Mouse (Mus musculus) embryonic facial prominence, embryonic 11.5 days (tissue): ENCODE measurements at regions not wholly inside any gene's neighbourhood (a gene's known extent, or its start where the extent isn't known, plus 50 kb on each side); places are given as distances from the start of the nearest gene placed in this dataset.

Source experiments
- ATAC-seq: fragments of 200-750 bp; cut with Nextera tagmentation; replicated peaks from 2 replicates; pipeline ENCODE4 v1.8.0; 2017; ENCODE audit warnings: low read depth; ENCODE audit not compliant: insufficient number of reproducible peaks, low FRiP score, low TSS enrichment
- DNase-seq: peaks from one replicate; pipeline ENCODE4 v3.0.0-alpha.2; 2015; ENCODE audit warnings: low spot score
- H3K27ac ChIP-seq: fragments of 300-500 bp; sonication (generic); replicated peaks from 2 replicates; pipeline ENCODE4 v1.5.1; 2014; ENCODE audit warnings: mild to moderate bottlenecking, low read depth, low read length, control low read depth
- H3K27me3 ChIP-seq: fragments of 300-500 bp; sonication (generic); 2 replicates; pipeline ENCODE4 v1.6.1; 2014; ENCODE audit warnings: mild to moderate bottlenecking, low read length, moderate library complexity, mixed read lengths; ENCODE audit not compliant: control insufficient read depth, insufficient read depth
- H3K36me3 ChIP-seq: fragments of 300-500 bp; sonication (generic); replicated peaks from 2 replicates; pipeline ENCODE4 v1.6.1; 2014; ENCODE audit warnings: low read depth, mild to moderate bottlenecking, low read length, moderate library complexity, mixed read lengths; ENCODE audit not compliant: control insufficient read depth, insufficient read depth
- H3K4me1 ChIP-seq: fragments of 300-500 bp; sonication (generic); 2 replicates; pipeline ENCODE4 v1.6.1; 2014; ENCODE audit warnings: low read length, mixed read lengths; ENCODE audit not compliant: control insufficient read depth, insufficient read depth
- H3K4me2 ChIP-seq: fragments of 300-500 bp; sonication (generic); 2 replicates; pipeline ENCODE4 v1.6.1; 2014; ENCODE audit warnings: low read depth, mild to moderate bottlenecking, control low read depth, low read length, moderate library complexity
- H3K4me3 ChIP-seq: fragments of 300-500 bp; sonication (generic); 2 replicates; pipeline ENCODE4 v1.5.1; 2014; ENCODE audit warnings: low read depth, low read length, control low read depth
- H3K9ac ChIP-seq: fragments of 300-500 bp; sonication (generic); replicated peaks from 2 replicates; pipeline ENCODE4 v1.6.1; 2014; ENCODE audit warnings: mild to moderate bottlenecking, control low read depth, low read length
- H3K9me3 ChIP-seq: fragments of 300-500 bp; sonication (generic); replicated peaks from 2 replicates; pipeline ENCODE4 v1.6.1; 2016; ENCODE audit warnings: mild to moderate bottlenecking, low read length, inconsistent platforms, mixed read lengths; ENCODE audit not compliant: control insufficient read depth
- WGBS: fragments of 180-500 bp; shearing (Covaris S2); extraction: QIAGEN DNeasy Blood & Tissue Kit; methylation state at CpG from one replicate; pipeline ENCODE4 v1.1.7; 2014; 5-methylcytosine and 5-hydroxymethylcytosine counted together

GRCm38 (mm10) chr14:99472111-99472510 lies 173.6 kb downstream of the Klf5 start:
- Histone ChIP-seq H3K9ac (no peak overlapping the region), H3K4me1 (no peaks in the 10 kb centered on the region), H3K27ac (no peak overlapping the region), H3K27me3 (no peaks in the 10 kb centered on the region), H3K9me3 (no peaks in the 10 kb centered on the region), H3K36me3 (no peaks in the 10 kb centered on the region), H3K4me3 (no peak overlapping the region), H3K4me2 (no peak overlapping the region)
- no peak for DNase-seq
- ATAC-seq: no peak
- 85% methylated on average over 2 of the region's 2 CpGs for WGBS

GRCm38 (mm10) chr14:99475271-99475670 lies 176.8 kb downstream of the Klf5 start:
- Histone ChIP-seq H3K4me3 (no peak overlapping the region), H3K4me2 (no peak overlapping the region), H3K9me3 (no peaks in the 10 kb centered on the region), H3K27ac (no peak overlapping the region), H3K9ac (no peak overlapping the region), H3K36me3 (no peaks in the 10 kb centered on the region), H3K27me3 (no peaks in the 10 kb centered on the region), H3K4me1 (no peaks in the 10 kb centered on the region)
- DNase-seq (no peak), ATAC-seq (no peak)
- WGBS: 65% methylated on average over 8 of the region's 8 CpGs

- Histone ChIP-seq H3K9ac (no peak overlapping the region), H3K36me3 (no peaks in the 10 kb centered on the region), H3K4me3 (no peak overlapping the region), H3K27me3 (no peaks in the 10 kb centered on the region), H3K9me3 (no peaks in the 10 kb centered on the region), H3K27ac (no peak overlapping the region), H3K4me2 (no peak overlapping the region), H3K4me1 (peaks cover 3% of the 10 kb centered on the region)
- WGBS: 34% methylated on average over 10 of the region's 10 CpGs
- peak; percentile 59; the same call in 1 of the 2 replicates for ATAC-seq
- peak; percentile 75 for DNase-seq
These were observed 182.0 kb downstream of the Klf5 start for GRCm38 (mm10) chr14:99480325-99481077.

- H3K36me3 ChIP-seq: no peaks in the 10 kb centered on the region
- WGBS: 71% methylated on average over 6 of the region's 6 CpGs
- H3K4me1 ChIP-seq: no peaks in the 10 kb centered on the region
- ATAC-seq (no peak), DNase-seq (no peak)
- no peak overlapping the region for H3K27ac ChIP-seq
- H3K4me2 ChIP-seq: no peak overlapping the region
- H3K4me3 ChIP-seq: no peak overlapping the region
- H3K9ac ChIP-seq: no peak overlapping the region
- H3K27me3 ChIP-seq: no peaks in the 10 kb centered on the region
- H3K9me3 ChIP-seq: no peaks in the 10 kb centered on the region
These were observed 189.5 kb downstream of the Klf5 start for GRCm38 (mm10) chr14:99487981-99488380.

- no peaks in the 10 kb centered on the region for H3K36me3 ChIP-seq
- H3K27me3 ChIP-seq: no peaks in the 10 kb centered on the region
- H3K9me3 ChIP-seq: no peaks in the 10 kb centered on the region
- no peaks in the 10 kb centered on the region for H3K4me1 ChIP-seq
- H3K4me2 ChIP-seq: no peak overlapping the region
- 84% methylated on average over 4 of the region's 4 CpGs for WGBS
- no peak for DNase-seq
- no peak overlapping the region for H3K4me3 ChIP-seq
- ATAC-seq: no peak
- H3K27ac ChIP-seq: no peak overlapping the region
- H3K9ac ChIP-seq: no peak overlapping the region
These were observed 194.7 kb downstream of the Klf5 start for GRCm38 (mm10) chr14:99493197-99493596.

- ATAC-seq (no peak), DNase-seq (no peak)
- no peaks in the 10 kb centered on the region for H3K9me3 ChIP-seq
- no peaks in the 10 kb centered on the region for H3K27me3 ChIP-seq
- H3K4me2 ChIP-seq: no peak overlapping the region
- no peaks in the 10 kb centered on the region for H3K36me3 ChIP-seq
- WGBS: 90% methylated on average over 6 of the region's 6 CpGs
- no peaks in the 10 kb centered on the region for H3K4me1 ChIP-seq
- no peak overlapping the region for H3K9ac ChIP-seq
- H3K27ac ChIP-seq: no peak overlapping the region
- H3K4me3 ChIP-seq: no peak overlapping the region
These were observed 195.2 kb downstream of the Klf5 start for GRCm38 (mm10) chr14:99493659-99494058.

GRCm38 (mm10) chr14:99499502-99500266 lies 201.2 kb downstream of the Klf5 start:
- no peak for ATAC-seq
- H3K4me1 ChIP-seq: no peaks in the 10 kb centered on the region
- no peak for DNase-seq
- no peaks in the 10 kb centered on the region for H3K27me3 ChIP-seq
- no peak overlapping the region for H3K4me2 ChIP-seq
- no peak overlapping the region for H3K27ac ChIP-seq
- WGBS: 88% methylated on average over 7 of the region's 7 CpGs
- no peak overlapping the region for H3K4me3 ChIP-seq
- no peaks in the 10 kb centered on the region for H3K9me3 ChIP-seq
- H3K36me3 ChIP-seq: no peaks in the 10 kb centered on the region
- H3K9ac ChIP-seq: no peak overlapping the region

- H3K4me2 ChIP-seq: no peak overlapping the region
- DNase-seq (no peak), ATAC-seq (no peak)
- H3K4me3 ChIP-seq: no peak overlapping the region
- no peaks in the 10 kb centered on the region for H3K36me3 ChIP-seq
- 74% methylated on average over 4 of the region's 4 CpGs for WGBS
- no peaks in the 10 kb centered on the region for H3K9me3 ChIP-seq
- no peak overlapping the region for H3K9ac ChIP-seq
- no peak overlapping the region for H3K27ac ChIP-seq
- H3K4me1 ChIP-seq: no peaks in the 10 kb centered on the region
- H3K27me3 ChIP-seq: no peaks in the 10 kb centered on the region
These were observed 206.4 kb downstream of the Klf5 start for GRCm38 (mm10) chr14:99504909-99505308.
